Mouse (Mus musculus) midbrain, embryonic 12.5 days (tissue): Measurements from ENCODE around the gene Gapvd1. TPM values are rescaled to one million over a fixed set of nuclear protein-coding genes. Genes with fewer than 3 reads are reported as not detected.

Experiments
- ATAC-seq: fragments of 200-750 bp; cut with Nextera tagmentation; 2 replicates; pipeline ENCODE4 v1.8.0; 2017; ENCODE audit warnings: low read depth, moderate TSS enrichment, moderate library complexity; ENCODE audit not compliant: low FRiP score
- H3K27ac ChIP-seq: fragments of 300-500 bp; sonication (generic); replicated peaks from 2 replicates; pipeline ENCODE4 v1.5.1; 2016; ENCODE audit warnings: mild to moderate bottlenecking
- H3K27me3 ChIP-seq: fragments of 300-500 bp; sonication (generic); 2 replicates; pipeline ENCODE4 v1.6.1; 2016; ENCODE audit warnings: mild to moderate bottlenecking
- H3K36me3 ChIP-seq: fragments of 300-500 bp; sonication (generic); 2 replicates; pipeline ENCODE4 v1.6.1; 2016
- H3K4me1 ChIP-seq: fragments of 300-500 bp; sonication (generic); 2 replicates; pipeline ENCODE4 v1.6.1; 2016
- H3K4me2 ChIP-seq: fragments of 300-500 bp; sonication (generic); replicated peaks from 2 replicates; pipeline ENCODE4 v1.6.1; 2016; ENCODE audit warnings: mild to moderate bottlenecking, moderate library complexity
- H3K4me3 ChIP-seq: fragments of 300-500 bp; sonication (generic); 2 replicates; pipeline ENCODE4 v1.5.1; 2016; ENCODE audit warnings: mild to moderate bottlenecking
- H3K9ac ChIP-seq: fragments of 300-500 bp; sonication (generic); replicated peaks from 2 replicates; pipeline ENCODE4 v1.6.1; 2016; ENCODE audit warnings: mild to moderate bottlenecking, moderate library complexity
- H3K9me3 ChIP-seq: fragments of 300-500 bp; sonication (generic); 2 replicates; pipeline ENCODE4 v1.6.1; 2016; ENCODE audit warnings: mild to moderate bottlenecking
- WGBS: fragments of 180-500 bp; shearing (Covaris S2); methylation state at CpG from one replicate; pipeline ENCODE4 v1.1.7; 2016; 5-methylcytosine and 5-hydroxymethylcytosine counted together
- polyA plus RNA-seq: library from polyadenylated mRNA; unstranded; fragments of >200 nt; fragmentation: Nextera tagmentation; extraction: Ambion mirVana; gene quantifications from 2 replicates; pipeline ENCODE4 v1.2.1, GENCODE M21; 2016

The Gapvd1 gene
- polyA plus RNA-seq, 1 experiment from 2014 or later: 124 TPM

DNA sequence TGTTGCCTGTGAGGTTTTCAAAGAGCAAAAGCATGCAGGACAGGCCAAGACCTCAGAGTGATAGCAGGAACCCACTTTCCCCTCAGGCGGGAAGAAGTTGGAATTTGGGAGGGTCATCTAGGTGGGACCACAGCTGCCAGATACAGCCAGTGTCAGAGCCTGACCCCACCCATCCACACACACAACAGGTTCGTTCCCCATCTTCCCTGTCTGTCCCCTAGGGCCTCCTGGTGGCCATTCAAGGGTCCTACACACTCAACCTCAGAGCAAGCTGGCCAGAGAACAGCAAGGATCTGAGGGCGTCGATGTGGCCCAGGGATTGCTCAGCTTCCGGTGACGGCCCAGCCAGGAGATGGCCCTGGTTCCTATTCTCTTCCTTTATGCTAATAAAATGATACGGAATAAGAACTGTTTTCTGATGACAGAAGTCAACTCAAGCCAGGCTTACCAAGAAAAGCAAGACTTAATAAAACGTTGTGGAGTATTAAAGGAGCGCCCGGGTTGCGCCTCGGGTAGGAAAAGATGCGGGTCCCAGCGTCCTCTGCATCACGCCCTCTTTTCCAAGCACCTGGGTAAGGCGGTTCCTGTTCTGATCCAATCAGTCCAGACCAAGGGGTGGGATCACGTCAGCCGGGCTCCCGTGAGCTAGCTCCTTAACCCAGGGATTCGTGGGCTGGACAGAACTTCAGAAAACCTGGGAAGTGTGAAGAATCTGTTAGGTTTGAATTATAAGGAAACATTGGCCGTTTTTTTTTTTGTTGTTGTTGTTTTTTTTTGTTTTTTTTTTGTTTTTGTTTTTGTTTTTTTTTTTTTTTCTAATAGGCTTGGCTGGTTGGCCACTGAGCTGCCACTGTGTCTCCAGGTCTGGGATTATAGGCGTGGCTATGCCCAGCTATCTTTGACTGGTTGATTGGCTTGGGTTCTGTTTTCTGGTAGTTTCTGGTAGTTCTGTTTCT, 110.2 kb downstream of the Gapvd1 start:
- ATAC-seq: no peak
- H3K27ac ChIP-seq: no peak overlapping the region
- WGBS: 26% methylated on average over 22 of the region's 22 CpGs

DNA sequence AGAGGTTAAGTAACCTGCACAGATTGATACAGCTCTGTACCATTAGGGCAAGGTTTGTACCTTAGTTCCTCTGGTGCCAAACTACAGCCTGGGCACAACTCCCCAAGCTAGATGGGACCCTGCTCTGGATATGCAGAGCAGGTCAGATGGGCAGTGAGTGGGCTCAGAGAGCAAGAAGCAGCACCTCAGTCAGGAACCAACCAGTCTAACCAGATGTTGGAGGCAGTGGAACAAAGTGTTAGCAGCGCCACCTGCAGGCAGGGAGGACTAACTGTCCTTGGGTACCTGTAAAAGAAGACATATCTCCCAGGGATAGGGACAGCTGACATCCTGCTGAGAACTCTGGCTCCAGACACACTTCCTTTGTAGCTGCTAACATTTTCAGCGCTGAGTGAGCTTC, 112.7 kb downstream of the Gapvd1 start:
- Histone ChIP-seq H3K36me3 (no peaks in the 10 kb centered on the region), H3K4me3 (no peak overlapping the region), H3K9me3 (no peaks in the 10 kb centered on the region), H3K27ac (no peak overlapping the region), H3K27me3 (peaks cover 29% of the 10 kb centered on the region), H3K4me2 (no peak overlapping the region), H3K4me1 (peaks cover 13% of the 10 kb centered on the region), H3K9ac (no peak overlapping the region)
- 26% methylated on average over 2 of the region's 2 CpGs for WGBS
- ATAC-seq: no peak

More for the DNA sequence above, 110.2 kb downstream of the Gapvd1 start:
- H3K4me3 ChIP-seq: no peak overlapping the region
- H3K4me1 ChIP-seq: peaks cover 9% of the 10 kb centered on the region
- no peak overlapping the region for H3K9ac ChIP-seq
- H3K27me3 ChIP-seq: peaks cover 30% of the 10 kb centered on the region
- H3K4me2 ChIP-seq: no peak overlapping the region
- no peaks in the 10 kb centered on the region for H3K36me3 ChIP-seq
- H3K9me3 ChIP-seq: no peaks in the 10 kb centered on the region

DNA sequence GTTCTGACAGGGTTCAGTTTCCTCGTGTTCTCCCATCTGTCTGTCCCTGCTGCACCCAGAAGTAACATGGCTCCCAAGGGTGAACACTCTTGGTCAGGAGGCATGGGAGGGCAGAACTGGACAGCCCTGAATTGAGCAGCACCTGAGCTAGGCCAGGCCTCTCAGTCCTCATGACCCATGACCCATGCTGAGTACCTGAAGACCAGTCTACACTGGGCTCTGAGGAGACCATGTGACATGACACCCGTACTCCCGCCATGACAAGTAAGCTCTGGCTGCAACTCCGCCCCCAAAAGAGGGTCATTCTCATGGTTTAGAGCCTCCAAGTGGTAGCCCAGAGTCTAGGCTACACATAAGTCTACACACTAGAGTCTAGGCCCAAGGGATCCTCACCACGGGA, 115.3 kb downstream of the Gapvd1 start:
- Histone ChIP-seq H3K36me3 (no peaks in the 10 kb centered on the region), H3K27ac (no peak overlapping the region), H3K27me3 (peaks cover 15% of the 10 kb centered on the region; the same call in 1 of the 2 replicates), H3K4me3 (no peak overlapping the region), H3K9me3 (no peaks in the 10 kb centered on the region), H3K9ac (no peak overlapping the region), H3K4me2 (0 out of 2 replicates have a peak overlapping the region, but pooled peaks have one; percentile 87), H3K4me1 (peaks cover 7% of the 10 kb centered on the region)
- ATAC-seq: no peak
- WGBS: 68% methylated on average over 5 of the region's 5 CpGs

- Histone ChIP-seq H3K9ac (peak overlapping the region; percentile 69), H3K27me3 (peaks cover 11% of the 10 kb centered on the region; the same call in 1 of the 2 replicates), H3K36me3 (no peaks in the 10 kb centered on the region), H3K9me3 (no peaks in the 10 kb centered on the region), H3K4me2 (peak overlapping the region; percentile 87), H3K4me1 (peaks cover 7% of the 10 kb centered on the region), H3K27ac (no peak overlapping the region), H3K4me3 (peak overlapping the region; percentile 42)
- 17% methylated on average over 32 of the region's 37 CpGs for WGBS
- ATAC-seq: peak; percentile 59
These were observed 115.9 kb downstream of the Gapvd1 start for GRCm38 (mm10) chr2:34638955-34639650.

DNA sequence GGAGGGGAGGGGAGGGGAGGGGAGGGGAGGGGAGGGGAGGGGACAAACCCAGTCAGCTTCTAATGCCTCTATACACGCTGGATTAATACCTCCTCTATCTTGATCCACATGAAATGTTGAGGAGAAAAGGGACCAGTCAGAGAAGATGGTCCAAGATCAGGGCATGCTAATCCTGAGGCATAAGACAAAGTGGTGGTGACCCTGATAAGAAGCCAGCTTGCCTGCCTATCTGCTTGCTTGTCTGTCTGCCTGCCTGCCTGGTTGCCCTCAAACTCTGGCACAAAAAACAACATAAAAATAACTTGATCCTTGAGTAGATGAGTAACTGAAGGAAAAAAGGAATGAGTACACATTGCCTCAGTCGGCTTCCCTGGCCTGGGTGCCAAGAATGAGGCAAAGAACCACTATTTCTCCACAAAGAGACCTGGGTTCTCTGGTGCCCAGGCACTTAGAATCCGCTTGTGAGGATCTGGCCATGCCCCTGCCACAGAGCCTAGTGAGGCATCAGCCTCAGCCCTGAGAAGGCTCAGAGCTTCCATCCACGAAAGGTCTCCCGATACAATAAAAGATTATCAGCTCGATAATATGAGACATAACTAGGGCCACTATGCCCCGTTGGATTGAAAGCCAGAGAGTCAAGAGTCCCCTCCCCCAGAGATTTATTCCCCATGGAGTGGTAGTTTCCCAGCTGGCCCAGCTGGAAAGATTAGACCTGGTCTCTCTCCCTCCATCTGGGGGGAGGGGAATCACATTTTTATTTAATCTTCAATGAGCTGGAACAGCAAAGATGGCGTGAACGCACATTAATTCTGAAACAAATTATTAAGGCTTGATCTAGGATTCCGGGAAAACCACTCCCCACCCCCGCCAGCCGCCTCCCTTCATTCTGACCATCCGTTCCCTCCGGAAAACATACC, 119.5 kb downstream of the Gapvd1 start:
- Histone ChIP-seq H3K36me3 (no peaks in the 10 kb centered on the region), H3K4me1 (peaks cover 7% of the 10 kb centered on the region), H3K9ac (no peak overlapping the region), H3K27me3 (no peaks in the 10 kb centered on the region), H3K4me3 (no peak overlapping the region), H3K4me2 (no peak overlapping the region), H3K27ac (peak overlapping the region; percentile 47), H3K9me3 (no peaks in the 10 kb centered on the region)
- 67% methylated on average over 14 of the region's 14 CpGs for WGBS
- no peak for ATAC-seq

DNA sequence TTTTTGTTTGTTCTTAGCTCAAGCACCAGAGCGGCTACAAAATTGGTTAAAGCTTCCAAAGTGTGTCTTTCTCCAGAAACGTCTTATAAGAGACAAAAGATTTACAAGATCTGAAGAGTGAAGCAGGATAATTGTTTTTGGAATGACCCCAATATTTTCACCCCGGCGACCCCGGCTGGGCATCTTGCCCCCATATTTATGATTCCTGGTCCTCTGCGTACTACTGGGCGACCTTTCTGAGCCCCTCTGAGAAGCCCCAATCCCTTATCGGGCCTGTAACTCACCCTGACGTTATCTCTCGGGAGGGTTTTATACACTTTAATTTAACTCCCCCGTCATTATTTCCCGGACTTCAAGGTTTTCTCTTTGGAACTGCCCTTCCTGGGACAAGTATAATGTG, 123.0 kb downstream of the Gapvd1 start:
- no peak overlapping the region for H3K4me2 ChIP-seq
- H3K27me3 ChIP-seq: no peaks in the 10 kb centered on the region
- no peak overlapping the region for H3K4me3 ChIP-seq
- no peak overlapping the region for H3K9ac ChIP-seq
- no peaks in the 10 kb centered on the region for H3K9me3 ChIP-seq
- H3K27ac ChIP-seq: no peak overlapping the region
- H3K4me1 ChIP-seq: 0 out of 2 replicates have a peak, but pooled peaks cover 3% of the 10 kb centered on the region
- WGBS: 81% methylated on average over 12 of the region's 12 CpGs
- ATAC-seq: no peak
- no peaks in the 10 kb centered on the region for H3K36me3 ChIP-seq

GRCm38 (mm10) chr2:34630445-34630844, 124.6 kb downstream of the Gapvd1 start:
- no peak overlapping the region for H3K4me2 ChIP-seq
- ATAC-seq: no peak
- no peak overlapping the region for H3K4me3 ChIP-seq
- no peak overlapping the region for H3K9ac ChIP-seq
- H3K27ac ChIP-seq: no peak overlapping the region
- H3K36me3 ChIP-seq: no peaks in the 10 kb centered on the region
- no peaks in the 10 kb centered on the region for H3K9me3 ChIP-seq
- 80% methylated on average over 6 of the region's 6 CpGs for WGBS
- no peaks in the 10 kb centered on the region for H3K27me3 ChIP-seq
- H3K4me1 ChIP-seq: no peaks in the 10 kb centered on the region

DNA sequence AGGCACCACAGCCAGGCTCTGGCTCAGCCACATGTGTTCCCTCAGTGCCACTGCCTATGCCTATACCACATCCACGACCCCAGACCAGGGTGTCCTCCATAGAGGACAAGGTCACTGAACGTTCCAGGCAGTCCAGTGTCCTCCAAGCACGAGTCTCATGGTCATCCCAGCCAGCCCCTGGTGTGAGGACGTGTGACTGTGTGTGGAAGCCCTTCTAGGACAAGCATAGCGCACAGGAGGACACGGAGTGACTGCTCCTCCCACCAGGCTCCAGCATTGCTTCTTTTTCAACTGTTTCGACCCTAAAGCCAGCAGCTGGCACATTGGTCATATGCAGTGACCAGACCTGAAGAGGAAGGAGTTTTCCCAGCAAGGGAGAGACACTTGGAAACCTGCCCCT, 125.3 kb downstream of the Gapvd1 start:
- no peak for ATAC-seq
- H3K27me3 ChIP-seq: no peaks in the 10 kb centered on the region
- no peaks in the 10 kb centered on the region for H3K9me3 ChIP-seq
- no peak overlapping the region for H3K4me3 ChIP-seq
- H3K4me1 ChIP-seq: no peaks in the 10 kb centered on the region
- 82% methylated on average over 7 of the region's 7 CpGs for WGBS
- H3K36me3 ChIP-seq: no peaks in the 10 kb centered on the region
- H3K27ac ChIP-seq: no peak overlapping the region
- no peak overlapping the region for H3K9ac ChIP-seq
- H3K4me2 ChIP-seq: no peak overlapping the region

DNA sequence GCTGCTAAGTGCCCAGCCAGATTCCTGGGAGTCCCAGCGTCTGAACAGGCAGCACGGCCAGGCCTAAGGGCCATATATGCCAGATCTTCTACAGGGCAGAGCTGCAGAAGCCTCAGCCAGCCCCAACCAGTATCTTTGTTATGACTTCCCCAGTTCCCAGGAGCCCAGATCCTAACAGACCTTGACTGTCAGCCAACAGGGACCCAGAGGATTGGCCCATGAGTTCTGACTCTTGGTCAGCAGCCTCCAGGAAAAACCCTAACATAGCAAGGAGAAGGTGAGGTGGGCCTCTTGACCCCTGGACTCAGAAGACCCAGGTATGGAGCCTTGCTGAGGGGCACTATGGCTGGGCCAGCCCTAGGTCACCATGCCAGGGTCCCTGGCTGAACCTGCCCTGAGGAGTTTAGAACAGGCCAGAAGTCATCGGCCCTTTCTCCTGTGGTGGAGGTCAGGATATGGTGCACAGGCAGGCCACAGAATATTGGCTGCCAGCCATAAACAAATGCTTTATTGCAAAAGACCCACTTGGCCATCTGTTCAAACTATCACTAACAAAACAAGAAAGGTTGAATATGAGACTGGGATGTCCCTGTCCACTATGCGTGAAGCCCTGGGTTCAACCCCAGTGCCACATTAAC, 126.0 kb downstream of the Gapvd1 start:
- Histone ChIP-seq H3K4me1 (no peaks in the 10 kb centered on the region), H3K4me2 (no peak overlapping the region), H3K4me3 (no peak overlapping the region), H3K27me3 (no peaks in the 10 kb centered on the region), H3K36me3 (0 out of 2 replicates have a peak, but pooled peaks cover 5% of the 10 kb centered on the region), H3K9me3 (no peaks in the 10 kb centered on the region), H3K27ac (no peak overlapping the region), H3K9ac (no peak overlapping the region)
- 91% methylated on average over 4 of the region's 4 CpGs for WGBS
- ATAC-seq: no peak

DNA sequence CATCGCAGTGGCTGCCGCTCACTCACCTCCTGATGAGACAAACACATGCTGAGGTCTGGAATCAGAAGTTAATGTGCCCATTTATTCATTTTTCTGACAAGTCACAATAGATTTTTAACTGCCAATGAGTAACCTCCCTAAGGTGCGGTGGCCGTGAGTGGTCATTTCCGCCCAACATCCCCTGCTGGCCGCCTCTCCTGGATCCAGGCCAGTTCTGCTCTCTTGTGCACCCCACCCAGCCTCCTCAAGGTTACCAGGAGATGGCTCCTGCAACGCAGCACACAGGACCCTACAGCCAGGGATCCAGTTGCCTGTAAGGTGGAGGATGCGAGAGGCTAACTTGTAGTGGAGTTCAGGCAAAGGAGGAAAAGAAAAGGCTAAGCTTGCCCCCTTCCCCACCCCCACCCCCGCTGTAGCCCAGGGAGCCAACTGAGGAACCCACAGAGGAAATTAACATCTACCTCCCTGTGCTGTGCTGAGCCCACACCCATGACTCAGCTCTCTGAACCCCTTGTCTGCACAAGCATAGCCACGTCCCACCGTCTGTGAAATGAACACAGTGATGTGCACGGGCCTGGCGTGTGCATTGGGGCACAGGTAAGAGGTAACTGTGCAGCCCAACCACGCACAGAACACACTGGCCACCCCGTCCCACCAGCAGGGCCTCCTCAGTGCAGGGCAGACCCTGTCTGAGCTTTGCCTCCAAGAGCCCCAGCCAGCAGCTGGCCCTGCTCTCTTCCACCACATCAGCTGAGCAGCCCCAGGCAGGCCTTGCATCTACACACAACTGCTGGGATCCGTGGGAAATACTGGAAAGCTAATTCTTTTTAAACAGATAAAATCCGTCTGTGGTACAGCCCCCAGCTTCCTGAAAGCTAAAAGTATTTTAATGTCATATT, 127.5 kb downstream of the Gapvd1 start:
- Histone ChIP-seq H3K36me3 (peaks cover 15% of the 10 kb centered on the region; the same call in 1 of the 2 replicates), H3K27ac (no peak overlapping the region), H3K4me1 (no peaks in the 10 kb centered on the region), H3K4me2 (no peak overlapping the region), H3K27me3 (no peaks in the 10 kb centered on the region), H3K9me3 (no peaks in the 10 kb centered on the region), H3K9ac (no peak overlapping the region), H3K4me3 (no peak overlapping the region)
- no peak for ATAC-seq
- whole genome bisulfite sequencing: 80% methylated on average over 17 of the region's 17 CpGs
